Mouse (Mus musculus) bone marrow, adult 2 months (tissue): ENCODE measurements around the gene Slc2a6.

Experiments
- CTCF ChIP-seq: fragments of 200-500 bp; IDR thresholded peaks from 2 replicates; pipeline ENCODE4 v1.5.1; 2011; ENCODE audit warnings: low read length, control low read depth; ENCODE audit not compliant: control insufficient read depth, insufficient read depth
- POLR2A ChIP-seq: fragments of 200-500 bp; IDR thresholded peaks from 2 replicates; pipeline ENCODE4 v1.6.1; 2011; ENCODE audit warnings: low read depth, mild to moderate bottlenecking, control low read depth, low read length, borderline replicate concordance; ENCODE audit not compliant: control insufficient read depth

DNA sequence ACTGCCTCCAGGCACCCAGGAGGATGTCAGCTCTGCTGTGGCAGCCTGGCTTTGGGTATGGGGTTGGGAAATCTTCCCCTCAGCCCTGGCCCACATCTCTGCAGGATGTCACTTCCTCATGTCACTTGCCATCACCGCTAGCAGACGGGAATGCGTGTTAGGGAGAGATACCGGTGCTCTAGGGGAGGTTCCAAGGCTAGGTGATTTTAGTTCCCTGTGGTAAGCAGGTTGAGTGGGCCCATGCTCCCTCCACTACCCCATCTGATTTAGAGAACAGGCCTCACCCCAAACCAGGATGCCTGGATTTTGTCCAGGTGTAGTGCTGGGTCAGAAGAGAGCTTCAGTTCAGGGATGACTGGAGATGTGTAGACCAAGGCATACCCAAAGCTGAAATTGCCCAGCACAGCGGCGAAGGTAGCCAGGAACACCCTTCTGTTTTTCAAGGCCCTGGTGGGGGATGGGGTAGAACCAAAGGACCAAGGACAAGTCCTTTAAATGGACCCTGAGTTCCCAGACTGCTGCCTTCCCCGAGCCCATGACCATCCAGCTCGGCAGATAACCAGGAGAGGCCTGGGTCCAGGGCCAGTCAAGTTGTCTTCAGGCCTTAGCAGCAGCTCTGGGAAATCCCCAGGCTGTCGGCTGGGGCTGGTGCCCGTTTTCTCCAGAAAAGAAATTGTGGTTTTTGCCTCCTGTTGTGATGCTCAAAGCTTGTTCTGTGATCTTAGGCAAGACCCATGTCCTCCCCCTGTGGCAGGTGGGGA lies 761 bp downstream of the Slc2a6 start:
- TF ChIP-seq CTCF (no peak), POLR2A (no peak)
